Mouse (Mus musculus) fibroblast of lung, adult 2 months (primary cell): Measurements from ENCODE around the gene Olfr711.
"Not testable (repeated sequence)": the region's sequence is repeated elsewhere in the genome, so short reads cannot be mapped to it uniquely, and the experiment has no call there.

Experiments used
- DNase-seq: peaks from one replicate; pipeline ENCODE4 v3.0.0-alpha.2; 2011; ENCODE audit warnings: low read depth

Olfr711 gene

DNA sequence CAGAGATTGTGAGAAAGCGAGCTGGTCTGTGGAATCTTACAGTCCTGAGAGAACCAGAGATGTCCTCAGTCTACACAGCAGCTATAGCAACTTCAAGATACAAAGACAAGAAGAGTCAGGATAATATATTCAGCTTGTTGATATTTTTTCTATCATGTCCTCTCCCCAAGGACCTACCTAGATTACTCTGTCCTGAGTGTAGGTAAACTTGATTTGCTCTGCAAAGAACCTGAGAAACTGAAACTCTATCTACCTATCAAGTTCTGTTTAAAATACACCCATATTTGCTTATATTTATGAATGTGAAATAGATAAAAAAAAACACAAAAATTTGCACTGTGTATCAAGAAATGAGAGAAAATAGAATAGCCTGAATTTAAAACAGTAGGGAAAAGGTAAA, at the start of gene Olfr711:
Gene Olfr711 (minus strand): TSS at position 101 of the 400 bp plus-strand sequence.
- DNase-seq: no peak

DNA sequence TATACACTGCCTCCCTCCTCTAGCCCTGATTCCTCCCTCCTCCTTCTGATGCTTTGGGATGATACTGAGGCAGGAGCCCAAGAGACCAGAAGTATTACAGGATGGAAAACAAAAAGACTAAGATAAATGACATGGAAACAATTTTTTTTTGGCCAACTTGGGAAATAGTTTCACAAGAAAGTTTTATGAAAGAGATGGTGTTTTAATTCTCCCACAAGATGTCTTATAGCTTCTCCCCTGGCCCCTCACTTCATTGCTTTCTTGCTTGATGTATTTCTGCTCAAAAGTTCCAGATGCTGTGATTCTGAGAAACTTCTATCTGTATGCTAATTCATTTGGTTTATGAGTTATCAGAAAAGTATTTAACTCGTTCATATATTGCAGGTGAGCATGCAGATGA, 30.7 kb upstream of the Olfr711 start, which contains the start of gene Olfr2:
Gene Olfr2 (minus strand): TSS at position 101 of the 400 bp plus-strand sequence.
- DNase-seq: no peak

DNA sequence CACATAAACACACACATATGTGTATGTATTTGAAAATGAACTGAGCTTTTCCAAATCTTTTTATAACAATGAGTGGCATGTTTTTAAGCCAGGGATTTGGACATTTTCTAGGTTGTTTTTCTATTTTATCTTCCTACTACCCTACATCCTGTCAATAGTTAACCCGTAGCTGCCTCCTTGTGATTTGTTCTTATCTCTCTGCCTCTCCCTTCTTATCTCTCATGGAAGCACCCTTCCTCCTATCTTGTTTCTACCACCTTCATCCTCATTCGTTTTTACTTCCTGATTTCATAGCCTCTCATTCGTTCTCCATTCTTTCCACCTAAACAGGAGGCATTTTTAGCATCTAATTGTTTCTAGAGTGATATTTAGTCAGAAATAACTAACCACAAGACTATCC, 28.9 kb upstream of the Olfr711 start:
- DNase-seq: no peak

DNA sequence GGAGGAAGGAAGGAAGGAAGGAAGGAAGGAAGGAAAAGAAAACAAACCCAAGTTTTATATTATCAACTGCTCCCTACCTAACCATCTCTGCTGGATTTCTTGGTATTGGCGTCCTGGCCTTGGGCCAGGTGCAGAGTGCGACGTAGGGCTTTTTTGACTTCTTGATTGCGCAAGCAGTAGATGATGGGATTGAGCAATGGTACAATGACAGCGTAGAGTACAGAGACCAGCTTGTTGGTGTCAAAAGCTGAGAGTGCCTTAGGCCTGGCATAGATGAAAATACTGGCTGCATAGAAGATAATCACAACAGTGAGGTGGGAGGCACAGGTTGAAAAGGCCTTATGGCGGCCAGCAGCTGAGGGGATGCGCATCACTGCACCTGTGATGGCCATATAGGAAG, 25.5 kb upstream of the Olfr711 start:
- no peak for DNase-seq

DNA sequence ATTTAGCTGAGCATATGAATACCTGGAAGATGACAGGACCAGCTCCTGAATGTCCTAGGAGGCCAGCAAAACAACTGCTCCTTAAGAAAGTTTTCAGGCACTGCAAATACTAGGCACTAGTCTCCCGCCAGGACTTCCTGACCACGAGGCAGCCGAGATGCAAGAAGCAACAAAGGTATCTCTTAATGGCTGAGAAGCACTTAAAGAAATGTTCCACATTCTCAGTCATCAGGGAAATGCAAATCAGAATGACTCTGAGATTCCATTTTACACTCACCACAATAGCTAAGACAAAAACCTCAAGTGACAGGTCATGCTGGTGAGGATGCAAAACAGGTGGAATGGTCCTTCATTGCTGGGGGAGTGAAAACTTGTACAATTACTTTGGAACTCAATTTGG, 10.0 kb upstream of the Olfr711 start:
- no peak for DNase-seq

DNA sequence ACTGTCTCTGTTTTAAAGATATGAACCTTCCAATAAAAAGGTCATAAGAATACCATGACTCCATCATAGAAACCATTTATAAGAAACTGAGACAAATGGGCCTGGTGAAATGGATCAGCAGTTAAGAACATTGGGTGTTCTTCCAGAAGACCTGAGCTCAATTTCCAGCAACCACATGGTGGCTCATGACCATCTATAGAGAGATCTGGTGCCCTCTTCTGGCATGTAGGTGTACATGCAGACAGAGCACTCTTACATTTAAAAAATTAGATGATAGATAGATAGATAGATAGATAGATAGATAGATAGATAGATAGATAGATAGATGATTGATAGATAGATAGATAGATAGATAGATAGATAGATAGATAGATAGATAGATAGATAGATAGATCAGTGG, 7.8 kb downstream of the Olfr711 start:
- not testable (repeated sequence) for DNase-seq

DNA sequence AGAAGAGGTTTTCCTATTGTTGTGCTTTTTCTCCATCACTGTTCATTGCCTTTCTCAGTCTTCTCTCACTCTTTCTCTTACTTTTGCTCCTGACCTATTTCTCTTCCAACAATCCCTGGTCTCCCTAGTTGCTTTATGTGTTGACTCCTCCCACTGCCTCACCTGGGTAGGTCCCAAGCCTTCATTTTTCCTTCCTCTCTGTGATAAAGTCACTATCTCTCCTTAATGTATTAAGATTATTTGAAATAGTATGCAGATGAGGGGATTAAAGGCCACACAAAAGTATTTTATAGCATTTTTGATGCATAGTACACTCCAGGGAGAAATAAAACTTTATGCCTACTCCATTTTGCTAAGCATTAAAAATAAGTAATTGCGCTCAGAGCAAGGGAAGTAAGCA, 11.4 kb downstream of the Olfr711 start, which contains the start of gene Olfr6:
Gene Olfr6 (minus strand): TSS at position 101 of the 400 bp plus-strand sequence.
- no peak for DNase-seq

DNA sequence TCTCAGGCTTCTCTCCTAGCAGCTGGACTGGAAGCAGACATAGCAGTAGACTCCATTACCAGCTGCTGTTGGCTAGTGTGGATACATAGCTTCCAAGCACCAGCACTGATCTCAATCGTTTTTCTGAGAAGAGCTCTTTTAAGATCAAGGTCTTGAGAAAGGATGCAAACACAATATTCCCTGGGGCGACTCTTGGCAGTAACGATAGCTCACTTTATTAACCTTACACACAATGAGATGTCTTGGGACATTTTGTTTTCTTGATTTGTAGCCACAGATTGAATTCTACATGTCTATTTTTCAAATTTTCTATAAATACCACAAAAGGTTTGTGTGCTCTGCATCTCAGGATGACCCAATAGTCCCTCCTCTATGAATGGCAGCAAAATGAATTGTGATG, 27.0 kb downstream of the Olfr711 start, which contains the start of gene Olfr710:
Gene Olfr710 (minus strand): TSS at position 101 of the 400 bp plus-strand sequence.
- no peak for DNase-seq

DNA sequence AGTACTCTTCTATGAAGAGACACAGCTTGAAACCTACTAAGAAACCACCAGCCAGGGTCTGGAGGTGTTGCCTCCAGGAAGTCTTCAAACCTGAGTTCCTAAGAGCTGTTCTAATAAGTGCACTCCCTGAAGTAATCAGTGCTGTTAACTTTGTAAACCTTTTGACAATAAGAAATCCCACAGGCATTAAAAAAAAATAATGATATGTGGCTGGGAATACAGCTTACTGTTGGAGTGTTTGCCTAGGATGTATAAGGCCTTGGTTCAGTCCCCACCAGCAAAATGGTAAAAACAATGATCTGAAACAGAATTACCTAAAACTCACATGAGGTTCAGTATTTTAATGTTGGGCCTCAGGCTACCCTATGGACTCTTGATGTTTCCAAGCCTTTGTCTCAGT, 43.1 kb downstream of the Olfr711 start, which contains the start of gene Olfr709-ps1:
Gene Olfr709-ps1 (minus strand): TSS at position 101 of the 400 bp plus-strand sequence.
- DNase-seq: no peak

DNA sequence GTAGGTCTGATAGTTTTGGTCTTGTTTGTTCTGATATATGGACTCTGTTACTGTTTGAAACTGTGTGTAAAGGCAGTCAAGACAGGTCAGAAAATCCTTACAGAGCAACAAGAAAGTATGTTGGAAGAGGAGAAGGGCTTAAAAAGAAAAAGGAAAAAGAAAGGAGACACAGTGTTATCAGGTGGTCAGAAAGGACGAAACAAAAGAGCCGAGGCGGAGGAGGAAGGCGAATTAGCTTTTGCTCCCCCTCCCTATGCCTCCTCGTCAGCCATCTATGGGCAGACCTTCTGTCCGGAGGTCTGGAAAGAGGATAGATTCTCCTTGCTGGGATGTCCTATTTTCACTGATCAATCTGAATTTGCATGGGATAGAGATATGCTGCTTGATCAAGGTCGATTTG, 54.3 kb downstream of the Olfr711 start:
- DNase-seq: not testable (repeated sequence)
